Mouse (Mus musculus): ENCODE data around the gene Tinf2.

- TF ChIP-seq CTCF (IDR thresholded peaks at IDR 0.05; ENCODE audit: low read depth) = no peak
- TF ChIP-seq EP300 (IDR thresholded peaks at IDR 0.05; ENCODE audit: low read depth) = no peak
Observed at GRCm38 (mm10) chr14:55637795-55638194, 43.8 kb downstream of the Tinf2 start, which contains the start of gene Gm49378.

Measured in liver, postnatal 0 days (tissue).